Mouse (Mus musculus): ENCODE measurements at regions not wholly inside any gene's neighbourhood (a gene's known extent, or its start where the extent isn't known, plus 50 kb on each side); places are given as distances from the start of the nearest gene placed in this dataset.

GRCm38 (mm10) chr12:71429561-71430200 lies 120.0 kb downstream of the Dact1 start:
- peak; percentile 30 for DNase-seq

- no peak for DNase-seq
These were observed 120.6 kb downstream of the Dact1 start for GRCm38 (mm10) chr12:71430331-71430730.

- DNase-seq: no peak
These were observed 121.4 kb downstream of the Dact1 start for GRCm38 (mm10) chr12:71431116-71431515.

- no peak for DNase-seq
These were observed 124.0 kb downstream of the Dact1 start for GRCm38 (mm10) chr12:71433549-71434200.

- peak; percentile 76 for DNase-seq
These were observed 128.6 kb downstream of the Dact1 start for GRCm38 (mm10) chr12:71438254-71438653.

GRCm38 (mm10) chr12:71440863-71441262 lies 131.2 kb downstream of the Dact1 start:
- DNase-seq: no peak

- no peak for DNase-seq
These were observed 131.6 kb downstream of the Dact1 start for GRCm38 (mm10) chr12:71441272-71441671.

- peak; percentile 22 for DNase-seq
These were observed 136.7 kb downstream of the Dact1 start for GRCm38 (mm10) chr12:71446177-71446891.

GRCm38 (mm10) chr12:71446892-71447268 lies 137.2 kb downstream of the Dact1 start:
- DNase-seq: peak; percentile 52

GRCm38 (mm10) chr12:71449032-71449431 lies 139.3 kb downstream of the Dact1 start:
- DNase-seq: no peak

- DNase-seq: no peak
These were observed 140.4 kb downstream of the Dact1 start for GRCm38 (mm10) chr12:71450128-71450527.

GRCm38 (mm10) chr12:71450680-71451463 lies 141.2 kb downstream of the Dact1 start:
- DNase-seq: no peak

- DNase-seq: no peak
These were observed 147.2 kb downstream of the Dact1 start for GRCm38 (mm10) chr12:71456900-71457299.

- no peak for DNase-seq
These were observed 149.0 kb downstream of the Dact1 start for GRCm38 (mm10) chr12:71458559-71459176.

GRCm38 (mm10) chr12:71460643-71461042 lies 151.0 kb downstream of the Dact1 start:
- no peak for DNase-seq

GRCm38 (mm10) chr12:71467820-71468219 lies 158.1 kb downstream of the Dact1 start:
- no peak for DNase-seq

GRCm38 (mm10) chr12:71468324-71468723 lies 158.6 kb downstream of the Dact1 start:
- no peak for DNase-seq

- no peak for DNase-seq
These were observed 161.5 kb downstream of the Dact1 start for GRCm38 (mm10) chr12:71470983-71471715.

GRCm38 (mm10) chr12:71471720-71472119 lies 162.0 kb downstream of the Dact1 start:
- no peak for DNase-seq

GRCm38 (mm10) chr12:71476238-71476637 lies 166.6 kb downstream of the Dact1 start:
- DNase-seq: no peak

- DNase-seq: no peak
These were observed 168.0 kb downstream of the Dact1 start for GRCm38 (mm10) chr12:71477691-71478090.

- DNase-seq: no peak
These were observed 171.7 kb downstream of the Dact1 start for GRCm38 (mm10) chr12:71481371-71481770.

All from kidney, adult 11 months (tissue).